Mouse (Mus musculus): ENCODE data around the gene Hoxa7.
A peak's percentile ranks its signal among the peaks of the same experiment; 100 is the strongest.

Gene Hoxa7

DNA sequence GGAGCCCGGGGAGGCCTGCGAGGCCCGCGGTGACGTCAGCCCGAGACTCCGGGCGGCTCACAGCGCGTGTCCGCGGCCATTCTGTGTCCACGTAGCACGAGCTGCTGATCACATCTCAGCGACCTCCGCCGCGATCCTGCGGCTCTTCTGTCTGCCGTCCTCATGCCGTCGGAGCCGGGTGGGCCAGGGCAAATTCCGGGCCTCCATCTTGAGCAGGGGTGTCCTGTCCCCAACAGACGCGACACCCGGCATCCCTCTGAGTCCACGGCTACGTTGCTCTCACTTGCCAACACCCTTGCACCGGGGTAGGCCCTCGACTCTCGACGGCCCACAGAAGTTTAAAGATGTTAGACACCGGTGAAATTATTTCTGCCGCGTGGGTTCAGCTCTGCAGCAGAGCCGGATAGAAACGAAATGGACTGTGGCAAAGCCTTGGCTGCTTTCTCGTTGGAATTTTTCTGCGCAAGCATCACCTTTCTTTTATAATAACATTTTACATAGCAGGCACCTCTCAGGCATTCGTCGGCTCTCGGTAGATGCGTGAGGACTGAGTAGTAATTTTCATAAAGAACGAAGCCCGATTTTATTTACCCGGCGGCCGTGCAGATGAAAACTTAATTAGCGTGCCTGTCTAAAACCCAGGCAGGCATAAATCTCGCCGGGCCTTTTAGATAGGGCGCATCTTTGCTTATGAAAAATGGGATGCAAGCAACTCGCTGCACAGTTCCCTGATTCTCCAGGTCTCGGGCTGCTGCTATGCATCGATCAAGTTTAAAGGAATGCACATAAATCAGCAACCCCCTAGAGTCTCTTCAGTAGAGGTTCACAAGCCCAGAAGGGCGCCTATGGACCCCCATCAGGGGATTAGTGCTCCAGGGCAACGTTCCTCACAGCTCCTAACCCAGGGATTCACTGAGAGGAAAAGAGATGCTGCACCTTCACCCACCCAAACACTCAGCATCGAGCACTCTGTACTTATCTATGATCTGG lies 32.2 kb upstream of the Hoxa7 start:
- DNase-seq (ENCODE audit: low spot score in 2 of 2): peak in 1 of 2 experiments; percentile 13

DNA sequence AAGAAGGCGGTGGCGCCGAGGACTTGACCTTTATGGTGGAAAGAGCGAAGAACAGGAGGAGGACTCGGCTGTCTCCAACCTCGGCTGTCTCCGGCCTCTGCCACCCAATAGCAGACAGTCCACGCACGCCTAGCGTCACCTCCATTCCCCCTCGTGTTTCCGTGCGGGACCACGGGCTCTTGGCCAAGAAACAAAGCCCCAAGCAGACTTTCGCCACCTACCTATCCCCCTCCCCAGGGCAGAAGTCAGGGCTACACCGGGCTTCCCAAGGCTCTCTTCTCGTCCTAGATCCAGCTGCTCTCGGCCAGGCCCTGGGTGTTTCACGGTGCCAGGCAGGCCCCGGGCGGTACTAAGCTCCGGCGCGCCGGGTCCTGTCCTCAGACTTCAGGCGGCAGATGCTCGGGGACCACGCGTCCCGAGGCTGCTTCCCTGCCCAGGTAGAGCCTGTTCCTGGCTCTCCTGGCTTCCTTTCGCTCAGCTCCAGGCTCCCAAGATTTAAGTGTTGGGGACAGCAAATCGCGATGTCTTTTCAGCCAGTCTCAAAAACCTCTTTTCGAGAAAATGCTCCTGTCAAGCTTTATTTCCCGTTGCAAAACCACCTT lies 31.2 kb upstream of the Hoxa7 start:
- DNase-seq (ENCODE audit: low spot score in 2 of 2): no peak

DNA sequence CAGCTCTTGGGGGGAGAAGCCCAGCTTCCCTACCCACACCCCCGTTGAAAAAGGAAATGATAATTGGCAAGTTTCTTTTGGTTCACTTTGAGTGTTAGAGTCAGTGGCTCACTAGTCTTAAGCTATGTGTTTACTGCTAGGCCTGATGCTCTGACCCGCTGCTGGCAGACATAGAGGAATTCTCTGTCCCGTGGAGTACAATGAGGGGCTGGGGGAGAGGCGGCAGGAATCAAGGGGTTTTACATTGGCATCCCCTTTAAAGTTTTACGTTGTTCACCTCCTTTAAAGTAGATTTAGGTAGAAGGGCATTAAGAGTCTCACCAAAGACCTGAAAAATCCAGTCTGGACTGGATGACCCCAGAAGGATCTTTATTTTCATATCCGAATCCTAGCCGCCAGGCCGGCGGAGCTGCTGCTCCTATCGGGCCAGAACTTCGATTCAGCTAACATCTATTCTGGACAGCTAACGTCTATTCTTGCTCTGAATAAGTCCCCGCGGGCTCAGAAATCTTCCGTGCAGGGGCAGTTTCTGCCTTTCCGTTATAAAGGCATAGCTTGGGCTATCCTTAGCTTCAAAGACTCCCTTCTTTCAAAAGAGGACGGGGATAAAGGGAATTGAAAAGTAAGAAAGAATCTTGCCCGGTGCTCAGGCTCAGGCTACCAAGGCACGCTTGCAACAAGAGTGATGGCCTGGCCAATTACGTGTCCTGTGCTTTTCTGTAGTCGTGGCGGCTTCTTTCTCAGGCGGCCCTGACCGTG lies 30.5 kb upstream of the Hoxa7 start:
- no peak for DNase-seq (ENCODE audit: low spot score in 2 of 2)

DNA sequence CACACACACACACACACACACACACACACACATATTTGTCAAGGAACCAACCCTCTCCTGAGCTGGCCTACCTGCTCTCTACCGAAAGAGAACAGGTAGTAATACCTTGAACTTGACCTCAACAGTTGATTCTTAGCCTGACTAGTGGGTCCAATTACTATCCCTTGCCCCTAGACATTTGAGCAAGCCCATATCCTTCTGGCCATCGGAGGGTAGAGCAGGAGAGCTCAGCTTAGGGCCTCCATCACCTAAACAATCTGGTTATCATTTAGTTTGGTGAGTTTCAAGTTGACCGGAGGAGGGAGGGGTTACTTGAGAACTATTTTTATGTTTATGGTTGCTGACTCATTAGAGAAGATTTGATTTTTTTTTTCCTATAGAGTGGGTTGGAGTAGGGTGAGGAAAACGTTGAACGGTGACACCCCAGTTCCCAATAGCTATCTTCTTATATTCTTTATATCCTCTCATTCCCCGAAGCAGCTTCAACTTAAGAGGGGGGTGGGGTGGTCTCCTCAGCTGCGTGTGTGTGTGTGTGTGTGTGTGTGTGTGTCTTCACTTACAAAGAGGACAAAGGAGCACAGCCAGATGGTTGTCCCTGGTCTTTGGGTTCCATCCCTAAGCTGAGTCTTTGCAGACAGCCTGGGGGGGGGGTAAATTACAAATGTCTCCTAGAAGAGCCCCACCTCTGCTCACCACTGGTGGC lies 29.7 kb upstream of the Hoxa7 start:
- no peak for DNase-seq (ENCODE audit: low spot score in 2 of 2)

DNA sequence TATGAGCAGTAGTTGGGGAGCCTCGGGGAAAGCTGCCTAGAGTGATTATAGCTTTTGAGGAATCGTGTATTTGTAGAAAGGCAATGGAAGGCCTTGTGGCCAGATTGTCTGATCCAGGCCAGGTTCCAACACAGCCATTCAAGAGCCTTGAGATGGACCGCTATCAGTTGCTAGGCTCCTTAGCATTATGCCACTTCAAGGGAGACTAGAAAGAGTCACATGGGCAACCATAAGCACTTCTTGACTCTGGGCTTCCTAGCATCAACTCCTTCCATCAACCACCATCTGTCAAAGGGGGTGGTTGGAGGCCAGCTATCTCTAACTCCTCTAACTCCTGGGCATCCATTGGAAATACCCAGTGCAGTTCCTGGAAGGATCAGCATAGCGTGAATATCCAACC lies 28.2 kb upstream of the Hoxa7 start:
- DNase-seq (ENCODE audit: low spot score in 2 of 2): no peak

DNA sequence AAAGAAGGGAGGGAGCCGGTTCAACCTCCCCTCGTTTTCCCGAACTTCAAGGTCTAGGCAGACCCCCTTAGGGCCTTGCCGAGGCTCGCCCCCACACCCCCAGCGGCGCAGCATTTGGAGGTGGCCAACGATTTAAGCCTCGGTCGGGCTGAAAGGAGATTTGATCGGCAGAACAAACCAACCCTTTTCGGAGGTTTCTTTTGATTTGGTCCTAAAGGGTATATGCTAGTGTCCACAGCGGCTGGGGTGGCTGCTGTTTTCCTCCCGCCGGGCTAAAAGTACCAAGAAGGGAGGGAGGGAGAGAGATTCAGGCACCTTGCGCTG lies 27.7 kb upstream of the Hoxa7 start:
- no peak for DNase-seq (ENCODE audit: low spot score in 2 of 2)

DNA sequence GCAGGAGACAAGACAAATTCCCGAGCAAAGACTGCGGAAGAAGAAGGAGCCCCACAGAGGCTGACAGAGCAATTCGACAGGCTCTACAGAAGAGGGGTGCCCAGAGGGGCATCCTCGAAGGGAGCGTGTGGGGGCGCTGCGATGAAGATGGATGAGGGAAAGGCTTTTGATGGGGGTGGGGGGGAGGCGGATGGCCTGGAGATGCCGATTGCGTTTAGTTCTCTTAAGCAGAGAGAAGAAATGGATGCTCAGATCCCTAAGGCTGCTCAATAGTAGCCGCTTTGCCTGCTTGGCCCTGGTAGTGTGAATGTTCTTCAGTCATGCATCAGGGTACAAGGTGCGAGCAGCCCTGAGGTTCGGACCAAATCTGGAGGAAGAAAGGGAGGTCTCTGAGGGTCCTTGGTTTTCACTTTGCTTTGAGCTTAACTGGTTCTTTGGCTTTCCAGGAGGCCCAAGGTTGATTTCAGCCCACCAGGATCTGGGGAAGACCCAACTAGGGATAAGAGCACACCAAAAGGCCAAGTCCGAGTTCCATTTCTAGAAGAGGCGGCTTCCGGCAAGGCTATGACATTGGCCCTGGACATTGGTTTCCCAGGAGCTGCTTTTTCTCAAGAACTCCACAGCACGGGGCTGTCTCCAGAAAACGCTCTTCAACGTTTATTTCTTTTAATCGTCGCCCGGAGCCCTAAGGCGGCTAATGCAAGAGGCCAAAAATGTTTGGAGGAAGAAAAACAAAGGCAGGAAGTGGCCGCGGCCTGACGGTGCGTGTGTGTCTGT lies 27.2 kb upstream of the Hoxa7 start:
- no peak for DNase-seq (ENCODE audit: low spot score in 2 of 2)

DNA sequence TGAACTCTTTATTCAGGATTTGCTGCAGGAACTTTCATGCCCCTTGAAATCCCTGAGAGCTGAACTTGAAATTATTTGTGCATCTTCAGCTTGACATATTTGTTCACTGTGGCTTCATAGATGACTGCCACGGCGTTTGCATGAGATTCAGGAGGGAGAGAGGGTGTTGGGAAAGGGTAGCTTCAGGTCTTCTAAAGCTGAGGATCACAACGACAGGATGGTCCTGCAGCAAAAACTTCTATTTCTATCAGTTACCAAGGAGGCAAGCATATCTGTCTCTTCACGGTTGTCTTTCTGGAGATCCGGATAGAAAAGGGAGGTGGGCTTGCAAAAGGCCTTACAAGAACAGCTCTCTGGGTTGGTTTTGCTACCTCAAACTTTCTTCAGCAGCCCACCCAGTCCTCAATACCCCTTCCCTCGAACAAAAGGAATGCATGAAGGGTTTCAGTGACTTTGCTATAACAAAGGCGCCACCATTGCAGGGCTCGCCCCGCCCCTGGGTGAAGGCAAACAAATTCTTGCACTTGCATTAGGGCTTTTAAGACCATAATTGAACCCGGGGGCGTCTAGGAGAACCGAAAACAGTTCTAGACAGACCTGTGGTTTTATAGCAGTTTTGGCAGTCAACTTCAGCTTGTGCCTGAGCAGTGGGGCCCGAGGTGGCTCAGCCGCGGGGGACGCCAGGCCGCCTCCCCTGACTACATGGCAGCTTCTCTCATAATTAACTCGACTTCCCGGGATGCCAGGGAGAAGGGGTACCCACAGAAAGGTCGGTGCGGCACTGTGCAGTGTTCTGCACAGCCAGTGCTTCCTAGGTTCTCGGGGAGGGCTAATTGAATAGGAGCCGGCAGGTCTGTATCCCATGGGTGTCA lies 26.3 kb upstream of the Hoxa7 start:
- no peak for DNase-seq (ENCODE audit: low spot score in 2 of 2)

DNA sequence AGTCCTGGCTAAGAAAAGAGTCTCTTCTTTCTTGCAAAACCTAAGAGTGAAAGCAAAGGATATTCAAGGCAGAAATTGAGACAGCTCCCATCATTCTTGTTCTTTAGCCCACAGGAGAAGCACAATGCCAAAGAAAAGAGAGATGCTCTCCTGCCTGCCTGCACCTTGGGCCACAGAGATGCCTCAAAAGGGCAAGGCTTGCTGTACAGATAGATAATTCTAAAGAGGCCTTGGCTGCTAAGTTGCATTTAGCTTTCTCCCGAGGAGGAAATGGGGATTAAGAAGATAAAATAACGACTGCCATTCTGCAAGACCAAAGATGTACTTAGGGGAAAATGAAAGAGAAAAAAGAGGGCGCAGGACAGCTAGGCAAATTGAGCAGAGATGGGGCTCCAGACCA lies 25.3 kb upstream of the Hoxa7 start:
- DNase-seq (ENCODE audit: low spot score in 2 of 2): no peak

DNA sequence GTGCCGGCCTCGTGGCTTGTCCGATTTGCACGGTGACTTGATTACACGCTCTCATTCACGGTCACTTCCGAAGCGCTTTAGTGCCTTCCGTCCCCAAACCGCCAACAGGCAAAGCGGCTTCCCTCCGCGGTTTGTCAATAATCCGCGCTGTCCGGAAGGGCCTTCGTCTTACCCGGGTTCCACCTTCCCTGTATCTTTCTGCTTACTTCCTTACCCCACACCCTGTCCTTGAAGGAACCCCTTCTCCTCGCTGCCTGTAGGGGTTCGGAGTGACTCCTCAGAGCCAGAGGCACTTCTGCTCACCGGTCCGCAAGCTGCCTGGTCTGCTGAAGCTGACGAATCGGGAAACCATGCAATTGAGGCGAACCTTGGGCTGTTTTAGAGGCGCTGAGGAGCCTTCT lies 24.7 kb upstream of the Hoxa7 start:
- DNase-seq (ENCODE audit: low spot score in 2 of 2): no peak

DNA sequence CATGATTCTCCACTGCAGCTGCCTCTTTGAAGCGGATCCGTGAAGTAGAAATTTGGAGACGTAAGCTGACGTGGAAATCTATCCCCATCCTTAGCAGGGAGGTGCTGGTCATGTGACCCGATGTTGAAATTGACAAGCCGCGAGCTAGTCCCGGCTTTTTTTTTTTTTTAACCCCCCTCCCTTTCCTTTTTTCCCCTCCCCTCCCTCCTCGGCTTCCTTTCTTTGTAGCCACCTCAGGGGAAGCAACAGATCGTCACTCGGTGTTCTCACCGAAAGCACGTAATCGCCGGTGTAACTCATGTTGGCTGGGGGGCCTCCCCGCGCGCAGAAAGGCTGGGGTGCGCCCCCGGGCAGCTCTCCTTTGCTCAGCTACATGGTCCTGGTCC lies 24.1 kb upstream of the Hoxa7 start, which contains the start of gene Hoxa11:
Hoxa11 (minus strand) TSS at position 54 of the 386 bp plus-strand sequence.
- no peak for DNase-seq (ENCODE audit: low spot score in 2 of 2)

DNA sequence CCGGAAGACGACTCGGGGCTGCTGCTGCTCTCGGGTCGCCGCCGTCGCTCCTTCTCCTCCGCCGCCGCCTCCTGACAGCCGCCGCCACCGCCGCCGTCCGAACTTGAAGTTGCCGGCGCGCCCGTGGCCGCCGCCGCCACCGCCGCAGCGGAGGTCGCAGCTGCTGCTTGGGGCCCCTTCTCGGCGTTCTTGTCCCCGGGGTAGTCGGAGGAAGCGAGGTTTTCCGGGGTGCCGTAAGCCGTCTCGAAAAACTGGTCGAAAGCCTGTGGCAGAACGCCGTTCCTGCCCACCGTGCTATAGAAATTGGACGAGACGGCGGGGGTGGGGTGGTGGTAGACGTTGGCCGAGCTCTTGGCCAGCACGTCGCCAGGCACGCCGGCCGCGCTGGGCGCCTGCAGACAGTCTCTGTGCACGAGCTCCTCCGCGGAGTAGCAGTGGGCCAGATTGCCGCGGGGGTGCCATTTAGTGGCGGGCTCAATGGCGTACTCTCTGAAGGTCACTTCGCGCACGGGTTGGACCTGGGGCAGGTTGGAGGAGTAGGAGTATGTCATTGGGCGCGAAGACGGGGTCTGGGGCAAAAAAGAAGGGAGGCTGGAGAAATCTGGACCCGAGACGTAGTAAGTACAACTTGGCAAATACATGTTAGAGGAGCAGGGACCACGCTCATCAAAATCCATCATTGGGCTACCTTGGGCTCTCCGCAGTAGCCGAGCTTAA lies 23.5 kb upstream of the Hoxa7 start:
- no peak for DNase-seq (ENCODE audit: low spot score in 2 of 2)

DNA sequence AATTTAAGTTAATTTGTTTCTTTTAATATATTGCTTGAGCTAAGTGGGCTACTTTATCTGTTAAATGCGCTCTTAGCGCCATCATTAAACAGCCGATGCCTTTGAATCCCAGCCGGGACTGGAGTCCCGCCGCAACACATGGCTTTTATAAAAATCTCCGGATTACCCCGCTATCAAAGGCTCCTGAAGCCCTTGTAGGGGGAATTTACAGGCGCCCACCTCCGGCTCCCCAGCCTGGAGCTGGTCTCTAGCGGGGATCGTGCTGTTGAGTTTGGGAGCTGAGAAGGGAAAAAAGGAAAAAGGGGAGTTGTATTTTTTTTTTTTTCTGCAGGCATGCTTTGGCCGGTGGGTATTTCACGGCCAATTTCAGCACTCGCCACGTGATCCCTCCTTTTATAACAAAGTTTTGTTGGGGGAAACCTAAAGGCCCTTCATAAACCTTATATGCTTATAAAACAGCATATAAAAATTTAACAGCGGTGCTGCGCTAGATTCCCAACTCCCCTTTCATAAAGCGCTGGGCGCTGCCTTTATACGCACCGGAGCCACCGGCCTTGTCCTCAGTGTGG lies 22.9 kb upstream of the Hoxa7 start:
- DNase-seq (ENCODE audit: low spot score in 2 of 2): no peak

DNA sequence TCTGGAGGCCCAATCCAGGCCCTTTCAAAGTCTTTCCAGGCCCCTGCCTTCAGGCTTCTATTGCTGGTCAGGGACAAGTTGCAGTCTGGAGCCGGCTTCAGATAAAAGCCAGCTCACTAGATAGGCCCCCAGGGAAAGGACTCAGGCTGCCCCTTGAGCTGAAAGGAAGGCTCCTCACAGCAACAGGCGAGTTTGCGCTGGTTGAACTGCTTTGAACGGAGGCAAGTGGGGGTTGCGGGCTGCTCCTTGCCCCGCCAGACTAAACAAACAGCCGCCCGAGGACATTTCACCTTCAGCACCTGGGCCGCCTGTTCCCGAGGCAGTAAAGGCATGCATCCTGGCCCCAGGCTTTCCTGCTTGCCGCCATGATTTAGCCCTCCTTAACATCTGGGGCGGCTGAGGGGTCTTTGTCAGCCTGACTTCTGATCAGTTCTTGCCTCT lies 22.0 kb upstream of the Hoxa7 start:
- DNase-seq (ENCODE audit: low spot score in 2 of 2): no peak

DNA sequence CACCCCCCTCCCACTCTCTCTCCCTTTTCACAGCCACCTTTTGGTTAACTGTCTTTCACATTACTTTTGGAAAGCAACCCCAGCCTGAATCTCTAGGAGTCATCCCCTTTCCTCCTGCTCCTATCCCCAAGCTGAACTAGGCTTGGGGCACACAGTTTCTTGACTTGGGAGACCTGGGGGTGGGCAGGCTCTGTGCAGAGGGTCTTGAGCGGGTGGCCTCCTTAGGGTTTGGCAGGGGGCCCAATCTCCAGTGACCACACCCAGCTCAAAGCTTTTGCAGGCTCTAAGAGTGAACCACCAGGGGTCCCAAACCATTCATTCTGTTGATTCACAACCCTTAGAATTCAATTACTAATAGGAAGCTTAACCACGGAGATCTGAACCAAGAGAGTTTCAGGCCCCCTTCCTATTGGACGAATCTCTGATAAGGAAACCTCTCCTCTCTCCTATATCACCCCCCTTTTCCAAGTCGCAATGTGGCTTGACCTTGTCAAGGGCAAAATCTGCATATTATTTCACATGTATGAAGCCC lies 21.2 kb upstream of the Hoxa7 start:
- no peak for DNase-seq (ENCODE audit: low spot score in 2 of 2)

DNA sequence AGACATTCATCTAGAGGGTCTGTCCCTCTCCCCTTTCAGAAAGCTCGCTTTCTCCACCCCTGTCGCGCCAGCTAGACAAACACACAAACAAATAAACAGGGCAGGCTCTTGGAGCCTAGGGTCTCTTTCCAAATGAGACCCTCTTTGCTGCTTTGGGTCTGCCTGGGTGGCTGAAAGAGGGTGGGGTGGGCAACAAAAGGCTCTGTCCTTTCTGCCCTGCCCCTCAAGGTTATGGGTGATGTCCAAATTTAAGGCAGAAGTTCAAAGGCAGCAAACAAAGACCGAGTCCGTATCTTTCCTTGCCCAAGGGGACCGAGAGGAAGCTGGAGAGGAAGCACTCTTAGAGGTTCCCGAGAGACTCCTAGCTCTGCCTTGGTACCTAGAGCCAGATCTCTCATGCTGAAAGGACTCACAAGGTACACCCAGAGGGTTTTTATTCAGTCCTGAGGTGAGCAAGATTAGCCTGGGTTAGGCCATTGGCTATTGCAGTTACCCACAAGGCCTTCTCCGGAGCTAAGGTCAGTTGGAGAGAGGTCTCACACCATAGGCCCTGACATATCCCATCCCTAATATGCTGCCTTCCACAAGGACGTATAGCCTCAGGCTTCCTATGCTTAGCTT lies 19.5 kb upstream of the Hoxa7 start:
- DNase-seq (ENCODE audit: low spot score in 2 of 2): no peak

DNA sequence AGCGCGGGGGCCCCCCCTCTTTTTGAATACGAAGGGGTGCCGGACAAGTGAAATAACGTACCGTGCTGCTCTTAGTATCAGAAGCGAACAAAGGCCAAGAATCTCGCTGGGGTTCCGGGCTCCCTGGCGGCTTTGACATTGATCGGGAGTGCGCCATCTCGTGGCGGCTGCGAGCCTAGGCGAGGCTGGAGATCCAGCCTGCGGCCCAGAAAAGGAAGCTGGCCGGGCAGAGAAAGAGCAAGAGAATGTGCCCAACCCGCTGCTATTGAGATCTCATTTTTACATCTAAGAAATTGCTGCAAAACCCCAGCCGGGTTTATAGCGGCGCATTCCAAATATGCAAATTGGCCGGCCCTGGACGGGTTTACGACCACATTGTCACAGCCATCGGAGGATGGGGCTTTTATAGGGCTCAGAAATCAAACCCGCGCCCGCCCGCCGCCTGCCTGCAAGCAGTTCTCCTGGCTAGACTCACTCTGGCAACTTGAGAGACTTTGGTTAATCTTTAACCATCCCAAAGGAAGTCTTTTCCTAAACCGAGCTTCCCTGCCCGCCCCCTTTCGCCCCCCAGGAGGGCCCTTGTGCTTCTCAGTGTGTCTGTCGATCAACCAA lies 18.8 kb upstream of the Hoxa7 start, which contains the start of gene Hoxa10:
Hoxa10 (minus strand) TSS at position 466 of the 612 bp plus-strand sequence.
- peak in 1 of 2 experiments; percentile 55 for DNase-seq (ENCODE audit: low spot score in 2 of 2)

Data from right cerebral cortex, postnatal 10 days (tissue).